Mouse (Mus musculus) MEL (cell line): Measurements from ENCODE around the gene Jpt1. TPM values are rescaled to one million over a fixed set of nuclear protein-coding genes. Genes with fewer than 3 reads are reported as not detected.

ENCODE experiments used
- DNase-seq: peaks from one replicate; pipeline ENCODE4 v3.0.0; 2011; ENCODE audit warnings: low read depth, low spot score
- H3K27ac ChIP-seq: 2 replicates; pipeline ENCODE4 v1.5.1; 2012; ENCODE audit warnings: low read depth, mild to moderate bottlenecking, control low read depth, low read length, moderate library complexity; ENCODE audit not compliant: control insufficient read depth
- H3K27me3 ChIP-seq, 2 experiments: fragments of 150-350 bp in 1 of 2; sonication (generic) in 1 of 2; 2 replicates each; pipeline ENCODE4 v1.6.1; 2012; ENCODE audit warnings: low read length in 2 of 2, mild to moderate bottlenecking in 2 of 2, improper control_type of control experiment in 1 of 2, moderate library complexity in 1 of 2; ENCODE audit not compliant: insufficient read depth in 2 of 2, control insufficient read depth in 1 of 2
- H3K36me3 ChIP-seq, 2 experiments: 2 replicates each; pipeline ENCODE4 v1.6.1; 2012 to 2014; ENCODE audit warnings: low read length in 2 of 2, improper control_type of control experiment in 1 of 2, inconsistent platforms in 1 of 2, mild to moderate bottlenecking in 1 of 2; ENCODE audit not compliant: insufficient read depth in 2 of 2, control insufficient read depth in 1 of 2
- H3K4me1 ChIP-seq, 2 experiments: fragments of 150-350 bp in 1 of 2; sonication (generic) in 1 of 2; 2 replicates each; pipeline ENCODE4 v1.6.1; 2012; ENCODE audit warnings: low read length in 2 of 2, improper control_type of control experiment in 1 of 2, mild to moderate bottlenecking in 1 of 2; ENCODE audit not compliant: insufficient read depth in 2 of 2, control insufficient read depth in 1 of 2
- H3K4me3 ChIP-seq, 2 experiments: fragments of 150-350 bp in 1 of 2; sonication (generic) in 1 of 2; 2 replicates each; pipeline ENCODE4 v1.5.1; 2012; ENCODE audit warnings: low read depth in 2 of 2, low read length in 2 of 2, mild to moderate bottlenecking in 2 of 2, moderate library complexity in 2 of 2, control low read depth in 1 of 2, improper control_type of control experiment in 1 of 2; ENCODE audit not compliant: control insufficient read depth in 1 of 2, insufficient read depth in 1 of 2
- H3K79me2 ChIP-seq: 2 replicates; pipeline ENCODE4 v1.6.1; 2012; ENCODE audit warnings: mild to moderate bottlenecking, low read length, moderate library complexity; ENCODE audit not compliant: control insufficient read depth, poor library complexity, insufficient read depth
- H3K9ac ChIP-seq: 2 replicates; pipeline ENCODE4 v1.6.1; 2012; ENCODE audit warnings: low read depth, mild to moderate bottlenecking, control low read depth, low read length, moderate library complexity; ENCODE audit not compliant: control insufficient read depth, poor library complexity, severe bottlenecking
- H3K9me3 ChIP-seq: fragments of 150-350 bp; sonication (generic); replicated peaks from 2 replicates; pipeline ENCODE4 v1.6.1; 2012; ENCODE audit warnings: mild to moderate bottlenecking, low read length, improper control_type of control experiment, moderate library complexity; ENCODE audit not compliant: insufficient read depth
- BHLHE40 ChIP-seq: IDR thresholded peaks from 2 replicates; pipeline ENCODE4 v1.6.1; 2012; ENCODE audit warnings: low read depth, mild to moderate bottlenecking, inconsistent platforms, low read length, improper control_type of control experiment, borderline replicate concordance
- CHD2 ChIP-seq: IDR thresholded peaks from 2 replicates; pipeline ENCODE4 v1.6.1; 2011; ENCODE audit warnings: low read length, improper control_type of control experiment
- E2F4 ChIP-seq: IDR thresholded peaks from 2 replicates; pipeline ENCODE4 v1.6.1; 2011; ENCODE audit warnings: low read depth, low read length, improper control_type of control experiment, borderline replicate concordance
- EP300 ChIP-seq, 2 experiments: IDR thresholded peaks; 2 replicates each; pipeline ENCODE4 v1.6.1; 2011; ENCODE audit warnings: improper control_type of control experiment in 2 of 2, low read length in 2 of 2, low read depth in 1 of 2, mild to moderate bottlenecking in 1 of 2
- ETS1 ChIP-seq: IDR thresholded peaks from 2 replicates; pipeline ENCODE4 v1.6.1; 2012; ENCODE audit warnings: low read depth, mild to moderate bottlenecking, inconsistent platforms, low read length, improper control_type of control experiment, moderate library complexity
- GABPA ChIP-seq: IDR thresholded peaks from 2 replicates; pipeline ENCODE4 v1.6.1; 2012; ENCODE audit warnings: low read depth, mild to moderate bottlenecking, inconsistent platforms, low read length, improper control_type of control experiment, moderate library complexity
- HCFC1 ChIP-seq: IDR thresholded peaks from 2 replicates; pipeline ENCODE4 v1.6.1; 2012; ENCODE audit warnings: low read depth, mild to moderate bottlenecking, inconsistent platforms, low read length, improper control_type of control experiment, moderate library complexity
- MAX ChIP-seq: IDR thresholded peaks from 2 replicates; pipeline ENCODE4 v1.6.1; 2011; ENCODE audit warnings: low read length, improper control_type of control experiment
- MEF2A ChIP-seq: IDR thresholded peaks from 2 replicates; pipeline ENCODE4 v1.6.1; 2014; ENCODE audit warnings: low read depth, mild to moderate bottlenecking, inconsistent platforms, low read length, improper control_type of control experiment; ENCODE audit not compliant: poor library complexity, insufficient replicate concordance, severe bottlenecking; ENCODE audit errors: extremely low read depth
- MXI1 ChIP-seq: IDR thresholded peaks from 2 replicates; pipeline ENCODE4 v1.6.1; 2011; ENCODE audit warnings: mild to moderate bottlenecking, low read depth, low read length, improper control_type of control experiment
- MYB ChIP-seq: IDR thresholded peaks from 2 replicates; pipeline ENCODE4 v1.6.1; 2011; ENCODE audit warnings: mild to moderate bottlenecking, low read depth, low read length, improper control_type of control experiment
- NRF1 ChIP-seq: IDR thresholded peaks from 2 replicates; pipeline ENCODE4 v1.6.1; 2014; ENCODE audit warnings: low read depth, mild to moderate bottlenecking, inconsistent platforms, low read length, improper control_type of control experiment, moderate library complexity; ENCODE audit not compliant: poor library complexity, insufficient read depth, severe bottlenecking
- POLR2A ChIP-seq, 2 experiments: IDR thresholded peaks; 2 replicates each; pipeline ENCODE4 v1.6.1; 2011 to 2012; ENCODE audit warnings: low read length in 2 of 2, mild to moderate bottlenecking in 2 of 2, control low read depth in 1 of 2, improper control_type of control experiment in 1 of 2, low read depth in 1 of 2, moderate library complexity in 1 of 2; ENCODE audit not compliant: control insufficient read depth in 1 of 2, insufficient read depth in 1 of 2, poor library complexity in 1 of 2
- RCOR1 ChIP-seq: IDR thresholded peaks from 2 replicates; pipeline ENCODE4 v1.6.1; 2012; ENCODE audit warnings: low read depth, mild to moderate bottlenecking, inconsistent platforms, low read length, improper control_type of control experiment
- SIN3A ChIP-seq: IDR thresholded peaks from 2 replicates; pipeline ENCODE4 v1.6.1; 2012; ENCODE audit warnings: low read length, improper control_type of control experiment, inconsistent platforms
- TAL1 ChIP-seq: IDR thresholded peaks from 2 replicates; pipeline ENCODE4 v1.6.1; 2012; ENCODE audit warnings: mild to moderate bottlenecking, inconsistent platforms, low read length, moderate library complexity, mixed read lengths
- TBP ChIP-seq: IDR thresholded peaks from 2 replicates; pipeline ENCODE4 v1.8.0; 2011; ENCODE audit warnings: low read depth, low read length, improper control_type of control experiment
- TCF12 ChIP-seq: IDR thresholded peaks from 2 replicates; pipeline ENCODE4 v1.6.1; 2014; ENCODE audit warnings: low read depth, mild to moderate bottlenecking, inconsistent platforms, low read length, improper control_type of control experiment, moderate library complexity
- ZC3H11A ChIP-seq: IDR thresholded peaks from 2 replicates; pipeline ENCODE4 v1.6.1; 2012; ENCODE audit warnings: low read depth, mild to moderate bottlenecking, inconsistent platforms, low read length, improper control_type of control experiment
- ZNF384 ChIP-seq: IDR thresholded peaks from 2 replicates; pipeline ENCODE4 v1.6.1; 2012; ENCODE audit warnings: low read depth, mild to moderate bottlenecking, inconsistent platforms, low read length, improper control_type of control experiment
- polyA plus RNA-seq, 2 experiments: library from polyadenylated mRNA; stranded (reverse) in 1 of 2; unstranded in 1 of 2; fragments of >175 nt in 1 of 2; fragments of >200 nt in 1 of 2; gene quantifications; 2 replicates each; pipeline versions ENCODE4 v1.2.1 to v1.2.4; 2012; ENCODE audit warnings: low replicate concordance in 2 of 2, low read depth in 1 of 2; ENCODE audit not compliant: insufficient read length in 2 of 2, insufficient read depth in 1 of 2, missing spikeins in 1 of 2
- total RNA-seq: library from RNA; depleted of rRNA; stranded (reverse); fragments of 300-350 nt; gene quantifications from 2 replicates; pipeline ENCODE4 v1.2.3, GENCODE M21; 2012

Jpt1 gene
- total and polyA plus RNA-seq, 3 experiments, result 353 to 382 TPM; not detected in 1

GRCm38 (mm10) chr11:115536038-115536681 is 22.0 kb upstream of the Jpt1 start, which contains the start of gene Sumo2 (continued):
- TF ChIP-seq EP300 (IDR thresholded peaks at IDR 0.05; ENCODE audit: low read depth in 1 of 2, low read length in 2 of 2) (no peak; a peak in 1 of 4 replicates), GABPA (no peak), MYB (no peak), ZC3H11A (no peak), BHLHE40 (no peak), TBP (peak; percentile 66), MXI1 (peak; percentile 57; the same call in 1 of the 2 replicates), MEF2A (no peak), ZNF384 (no peak), RCOR1 (no peak), E2F4 (peak; percentile 87), HCFC1 (peak; percentile 76), TAL1 (no peak), ETS1 (peak; percentile 14; the same call in 1 of the 2 replicates), NRF1 (peak; percentile 45; the same call in 1 of the 2 replicates)

- H3K27me3 ChIP-seq, result no peaks in the 10 kb centered on the region
- peak overlapping the region; percentile 82 for H3K27ac ChIP-seq
- no peaks in the 10 kb centered on the region for H3K9me3 ChIP-seq
- H3K79me2 ChIP-seq, result peaks cover 49% of the 10 kb centered on the region
- H3K4me1 ChIP-seq, result peaks cover 9 to 27% of the 10 kb centered on the region in 2 experiments
- DNase-seq, result peak; percentile 72
- H3K36me3 ChIP-seq, result peaks cover 37 to 45% of the 10 kb centered on the region in 2 experiments
- TF ChIP-seq MAX (peak; percentile 25; the same call in 1 of the 2 replicates), POLR2A (IDR thresholded peaks at IDR 0.05; ENCODE audit: control insufficient read depth in 1 of 2, insufficient read depth in 1 of 2, low read depth in 1 of 2, low read length in 2 of 2, poor library complexity in 1 of 2) (peak; percentile 0 to 4; a peak in 1 of 4 replicates), TCF12 (0 out of 2 replicates have a peak, but pooled peaks have one; percentile 13), HCFC1 (0 out of 2 replicates have a peak, but pooled peaks have one; percentile 27), SIN3A (peak; percentile 5; the same call in 1 of the 2 replicates), CHD2 (no peak)
- H3K4me3 ChIP-seq, result peak overlapping the region; percentile 89 to 94
- peak overlapping the region; percentile 81 for H3K9ac ChIP-seq
These were observed 21.3 kb upstream of the Jpt1 start for GRCm38 (mm10) chr11:115535401-115536037.
